Mouse (Mus musculus) right cerebral cortex, adult 2 months (tissue): ENCODE data around the gene March2.
A peak's percentile ranks its signal among the peaks of the same experiment; 100 is the strongest.
"Not testable (repeated sequence)": the region's sequence is repeated elsewhere in the genome, so short reads cannot be mapped to it uniquely, and the experiment has no call there.

Source experiments
- DNase-seq, 2 experiments: peaks; one replicate each; pipeline ENCODE4 v3.0.0; 2021 to 2022; ENCODE audit warnings: low spot score in 2 of 2

March2 gene

DNA sequence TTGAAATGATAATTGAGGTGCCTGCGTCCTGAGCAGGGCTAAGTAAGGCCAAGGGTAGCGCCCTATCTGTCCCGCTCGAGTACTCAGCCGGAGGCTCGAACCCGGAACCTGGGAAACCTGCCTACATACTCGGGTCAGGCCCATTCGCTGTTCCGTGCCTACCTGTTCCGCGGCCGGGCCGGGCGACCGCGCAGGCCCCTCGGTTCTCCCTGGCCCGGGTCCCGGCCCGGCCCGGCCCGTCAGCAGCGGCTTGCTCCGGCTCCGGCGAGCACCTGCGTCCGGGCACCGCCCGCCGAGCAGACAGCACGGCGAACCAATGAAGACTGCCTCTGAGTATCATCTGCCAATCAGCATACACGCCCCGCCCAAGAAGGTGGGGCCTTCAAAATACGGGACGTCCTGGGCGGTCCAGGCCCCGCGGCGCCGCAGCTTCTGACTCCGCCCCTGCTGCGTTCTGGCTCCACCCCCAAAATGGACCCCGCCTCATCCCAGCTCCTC, at the start of gene March2:
TSS of gene March2 (minus strand) at position 287 of the 498 bp plus-strand sequence.
- DNase-seq = peak; percentile 94 to 97

DNA sequence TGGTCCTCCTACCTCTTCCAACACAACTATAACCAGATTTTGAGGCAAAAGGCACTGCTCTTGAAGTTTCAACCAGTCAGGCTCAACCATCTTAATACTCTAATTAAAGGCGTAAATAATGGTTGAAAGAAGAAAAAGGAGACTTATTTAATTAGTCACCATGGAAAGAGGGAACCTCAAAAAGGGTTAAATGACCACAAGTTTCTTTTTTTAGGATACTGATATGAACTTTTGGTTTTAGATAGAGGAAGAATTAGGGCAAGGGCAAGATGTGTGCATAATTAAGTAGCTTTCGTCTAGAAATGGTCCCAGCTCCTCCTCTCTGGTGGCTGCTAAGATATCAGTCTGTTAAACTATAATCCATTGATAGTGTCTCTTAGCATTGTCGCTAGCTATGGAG, 47.9 kb upstream of the March2 start:
- DNase-seq = no peak

DNA sequence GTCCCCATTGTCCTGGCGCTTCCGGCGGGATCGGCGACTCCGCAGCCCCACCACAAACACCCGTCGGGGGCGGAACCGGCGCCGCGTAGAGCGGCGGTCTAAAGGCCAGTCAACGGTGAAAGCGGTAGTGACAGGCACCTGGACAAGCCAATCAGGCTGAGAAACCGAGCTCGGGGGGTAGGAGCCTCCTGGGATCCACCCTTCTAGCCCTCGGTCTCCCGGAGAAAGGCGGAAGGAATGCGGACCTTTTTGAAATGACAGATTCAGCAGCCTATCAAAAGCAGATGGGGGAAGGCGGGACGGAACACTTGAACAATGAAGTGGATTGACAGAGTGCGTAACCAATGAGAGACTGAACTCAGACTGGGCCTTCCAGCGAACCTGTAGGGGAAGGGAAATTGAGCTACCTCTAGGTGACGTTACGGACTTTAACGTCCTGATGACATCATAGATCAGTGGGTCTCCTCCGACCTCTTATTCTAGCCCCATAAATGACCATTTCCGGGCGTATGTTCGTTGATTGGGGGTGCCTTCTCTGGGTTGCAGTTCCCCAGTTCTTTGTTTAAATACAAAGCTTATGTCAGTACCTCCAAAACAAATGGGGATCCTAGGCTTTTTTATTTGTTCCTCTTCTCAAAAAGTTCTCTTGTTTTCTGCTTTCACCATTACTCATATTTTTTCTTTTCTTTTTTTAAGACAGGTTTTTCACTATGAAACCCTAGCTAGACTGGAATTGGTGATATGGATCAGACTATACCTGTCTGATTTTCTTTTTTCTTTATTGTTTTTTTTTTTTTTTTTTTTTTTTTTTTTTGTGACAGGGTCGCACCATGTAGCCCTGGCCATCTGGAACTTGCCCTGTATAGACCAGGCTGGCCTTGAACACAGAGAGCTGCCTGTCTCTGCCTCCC, 42.0 kb upstream of the March2 start, which contains the start of gene Rab11b:
TSS of gene Rab11b (minus strand) at position 276 of the 911 bp plus-strand sequence.
- DNase-seq = peak; percentile 100

DNA sequence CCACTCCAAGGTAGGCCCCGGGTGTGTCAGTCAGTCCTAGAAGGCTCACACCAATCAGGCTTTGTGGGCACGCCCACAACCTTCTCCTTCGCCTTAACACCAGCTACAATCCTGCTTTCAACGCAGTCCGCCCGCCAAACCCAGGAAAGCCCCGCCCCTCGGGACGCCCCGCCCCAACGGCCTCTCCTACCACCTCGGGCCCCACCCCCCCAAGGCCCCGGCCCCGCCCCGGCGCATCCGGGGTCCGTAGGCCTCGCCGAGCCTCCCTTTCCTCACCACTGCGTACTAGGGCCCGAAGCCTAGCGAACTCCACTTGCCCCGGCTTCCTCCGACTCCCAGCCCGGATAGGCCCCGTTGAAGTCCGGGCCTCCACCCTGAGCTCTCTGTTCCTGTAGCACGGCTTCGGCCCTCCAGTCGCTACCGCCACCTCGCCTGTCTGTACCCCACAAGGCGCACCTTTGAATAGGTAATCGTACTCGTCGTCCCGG, 41.3 kb upstream of the March2 start:
- peak; percentile 82 to 87 for DNase-seq

- DNase-seq = no peak
Measured at GRCm38 (mm10) chr17:33757231-33757630, 38.8 kb upstream of the March2 start.

DNA sequence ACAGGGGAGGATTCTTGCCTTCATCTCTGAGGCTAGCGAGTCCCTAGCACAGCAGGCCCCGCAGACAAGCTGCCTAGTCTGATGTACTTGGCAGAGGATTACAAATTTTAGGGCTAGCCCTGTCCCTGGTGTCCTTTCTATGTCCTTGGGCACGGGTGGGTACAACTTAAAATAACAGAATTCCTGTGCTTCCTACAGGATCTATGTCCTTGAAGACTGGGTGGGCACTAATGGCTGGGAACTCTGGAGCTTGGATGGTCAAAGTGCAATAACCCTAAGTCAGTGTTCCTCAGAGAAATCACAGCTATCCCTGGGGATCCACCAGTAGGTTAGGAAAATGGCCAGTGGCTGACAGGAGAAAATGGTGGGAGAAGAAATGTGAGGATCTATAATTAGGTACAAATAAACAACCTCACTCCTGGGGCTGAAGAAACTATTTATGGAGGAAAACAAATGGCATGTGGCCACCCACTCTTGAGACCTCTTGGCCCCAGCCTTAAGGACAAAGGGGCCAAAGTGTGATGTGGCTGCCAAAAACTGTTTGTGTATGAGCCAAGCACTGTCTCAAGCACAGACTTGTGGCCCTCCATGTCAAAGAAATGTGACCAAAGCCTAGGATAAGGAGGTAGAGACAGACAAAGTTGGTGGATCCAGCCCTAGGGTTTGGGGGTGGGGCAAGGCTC, 37.8 kb upstream of the March2 start:
- no peak for DNase-seq

GRCm38 (mm10) chr17:33755418-33756107, 37.1 kb upstream of the March2 start:
- DNase-seq = no peak

DNA sequence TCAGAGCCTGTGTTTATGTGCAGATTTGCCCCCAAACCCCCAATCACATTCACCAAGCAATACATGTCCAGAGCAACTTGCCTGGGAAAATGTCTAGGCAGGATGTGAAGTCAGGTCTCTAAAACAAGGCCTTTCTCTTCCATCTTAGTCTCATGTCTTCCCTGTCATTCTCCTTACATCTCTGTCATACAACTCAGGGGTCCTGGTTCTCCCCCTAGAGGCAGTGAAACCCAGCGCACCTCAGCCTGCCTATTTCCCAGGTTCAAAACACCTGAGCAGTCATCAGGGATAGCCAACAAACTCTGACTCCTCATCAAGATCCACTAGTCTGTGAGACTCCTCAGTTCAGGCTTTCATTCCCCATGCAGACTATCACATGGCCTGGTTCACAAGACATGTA, 36.2 kb upstream of the March2 start:
- DNase-seq = no peak

- DNase-seq = no peak
Measured at GRCm38 (mm10) chr17:33752297-33752696, 33.8 kb upstream of the March2 start.

DNA sequence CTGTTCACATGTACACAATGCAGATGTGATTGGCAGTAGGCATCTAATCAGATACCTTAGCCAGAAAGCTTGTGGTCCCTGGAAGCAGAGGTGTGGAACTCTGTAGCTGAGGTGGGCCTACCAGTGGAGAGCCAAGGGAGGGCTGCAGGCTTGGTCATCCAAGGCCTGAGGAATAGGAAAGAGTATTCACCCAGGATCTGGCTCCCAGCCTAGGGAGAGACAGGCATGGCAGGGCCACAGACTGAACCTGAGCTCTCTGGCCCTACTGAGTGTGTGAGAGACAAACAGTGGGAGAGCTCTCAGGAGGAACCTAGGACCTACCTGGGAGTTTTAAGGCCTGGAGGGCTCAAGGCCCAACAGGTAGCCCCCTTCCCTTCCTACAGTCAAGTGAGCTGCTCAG, 32.7 kb upstream of the March2 start:
- no peak for DNase-seq

GRCm38 (mm10) chr17:33749451-33749850, 31.0 kb upstream of the March2 start:
- DNase-seq = no peak

DNA sequence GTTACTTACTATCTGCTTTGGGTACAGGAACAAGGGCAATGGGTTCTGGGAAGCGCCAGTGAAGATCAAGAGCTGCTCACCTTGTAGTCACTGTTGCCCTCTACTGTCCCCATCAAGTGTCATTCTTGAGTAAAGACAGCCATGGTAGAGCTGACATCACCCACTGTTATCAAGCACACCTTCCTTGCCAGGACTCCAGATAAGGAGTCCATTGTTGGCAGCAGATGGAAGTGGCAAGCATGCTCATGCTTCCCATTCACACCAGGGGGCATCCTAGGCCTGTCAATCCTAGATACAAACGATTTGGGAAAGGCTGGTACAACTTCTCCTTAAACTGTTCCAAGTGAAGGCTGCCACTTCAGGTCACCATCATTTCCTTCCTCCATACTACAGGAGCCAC, 27.5 kb upstream of the March2 start:
- DNase-seq = peak in 1 of 2 experiments; percentile 32

DNA sequence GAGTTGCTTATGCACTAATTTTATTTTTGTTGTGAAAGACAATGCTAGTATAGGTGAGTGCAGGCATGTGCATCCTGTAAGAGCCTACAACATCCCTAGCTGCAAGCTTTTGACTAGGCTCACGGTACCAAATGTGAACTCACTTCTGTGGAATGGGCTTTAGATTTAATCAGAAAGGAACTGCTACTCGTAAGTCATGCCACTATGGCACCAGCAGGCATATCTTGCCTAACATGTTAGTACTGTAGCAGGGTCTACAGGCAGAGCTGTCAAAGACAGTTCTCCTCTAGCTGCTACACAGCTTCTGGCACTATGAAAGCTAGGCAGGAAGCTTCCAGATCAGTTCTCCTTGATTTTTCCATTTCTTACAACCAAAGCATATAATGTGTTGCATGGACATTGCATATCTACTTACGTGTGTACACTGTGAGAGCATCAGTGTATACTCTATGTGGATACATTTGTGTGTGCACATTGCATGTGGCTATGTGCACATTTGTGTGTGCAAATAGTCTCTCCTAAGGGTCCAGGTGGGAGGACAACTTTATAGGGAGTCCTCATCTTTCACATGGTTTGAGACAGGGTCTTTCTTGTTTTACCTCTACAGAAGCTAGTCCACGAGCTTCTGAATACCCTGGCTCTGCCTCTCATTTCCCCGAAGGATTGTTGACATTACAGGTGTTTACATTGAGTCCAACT, 26.4 kb upstream of the March2 start:
- no peak for DNase-seq

GRCm38 (mm10) chr17:33742420-33742819, 23.9 kb upstream of the March2 start:
- DNase-seq = no peak

DNA sequence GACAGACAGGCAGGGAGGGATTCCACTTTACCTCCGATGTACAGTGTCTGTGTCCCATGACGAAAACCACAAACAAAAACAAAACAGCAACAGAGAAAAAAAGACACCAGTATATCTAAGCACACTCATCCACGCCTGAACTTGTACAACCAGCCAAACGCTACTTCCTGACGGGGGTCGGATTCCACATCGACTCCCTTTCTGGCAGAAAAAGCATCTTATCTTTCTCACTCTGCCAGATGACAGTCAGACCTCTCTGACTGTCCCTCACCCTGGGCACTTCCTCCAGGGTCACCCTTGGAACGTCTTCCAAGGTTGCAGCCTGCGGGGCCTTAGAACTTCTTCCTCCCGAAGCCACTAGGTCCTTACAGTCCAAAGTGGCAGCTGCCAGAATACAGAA, 15.1 kb upstream of the March2 start:
- DNase-seq = not testable (repeated sequence)

- not testable (repeated sequence) for DNase-seq
Measured at GRCm38 (mm10) chr17:33732556-33733083, 14.2 kb upstream of the March2 start.

DNA sequence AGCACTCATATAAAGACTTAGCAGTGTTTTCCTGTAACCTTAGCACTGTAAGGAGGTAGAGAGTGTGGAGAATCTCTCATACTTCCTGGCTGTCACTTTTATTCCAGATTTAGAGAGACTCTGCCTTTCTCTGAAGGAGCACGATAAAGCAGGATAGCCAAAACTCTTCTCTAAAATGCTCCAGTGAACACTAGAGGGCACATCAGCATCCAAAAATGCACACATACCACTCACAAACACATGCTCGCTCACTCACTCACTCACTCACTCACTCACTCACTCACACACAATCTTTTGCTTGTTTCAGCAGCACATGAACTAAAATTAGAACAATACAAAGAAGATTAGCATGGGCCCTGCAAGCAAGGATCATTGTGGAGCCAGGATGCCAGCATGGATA, 10.7 kb upstream of the March2 start:
- DNase-seq = no peak

DNA sequence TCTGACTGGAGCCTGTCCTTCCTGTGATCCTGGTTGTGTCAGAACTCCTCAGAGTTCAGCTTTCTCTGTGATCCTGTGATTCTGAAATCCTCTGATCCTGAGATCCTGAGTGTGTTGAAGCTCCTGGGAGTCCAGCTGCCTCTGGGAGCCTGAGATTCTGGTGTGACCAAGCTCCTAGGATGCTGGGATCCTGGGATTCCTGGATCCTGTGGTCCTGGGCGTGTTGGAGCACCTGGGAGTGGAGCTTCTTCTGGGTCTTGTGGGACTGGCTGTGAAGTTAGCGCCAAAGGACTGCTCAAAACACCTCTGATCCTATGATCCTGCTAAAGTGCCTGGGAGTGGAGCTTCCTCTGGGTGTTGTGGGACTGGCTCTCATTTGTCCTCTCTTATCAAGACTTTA, 9.9 kb upstream of the March2 start:
- no peak for DNase-seq

GRCm38 (mm10) chr17:33719736-33720378, 1.4 kb upstream of the March2 start:
- peak; percentile 18 to 21 for DNase-seq

DNA sequence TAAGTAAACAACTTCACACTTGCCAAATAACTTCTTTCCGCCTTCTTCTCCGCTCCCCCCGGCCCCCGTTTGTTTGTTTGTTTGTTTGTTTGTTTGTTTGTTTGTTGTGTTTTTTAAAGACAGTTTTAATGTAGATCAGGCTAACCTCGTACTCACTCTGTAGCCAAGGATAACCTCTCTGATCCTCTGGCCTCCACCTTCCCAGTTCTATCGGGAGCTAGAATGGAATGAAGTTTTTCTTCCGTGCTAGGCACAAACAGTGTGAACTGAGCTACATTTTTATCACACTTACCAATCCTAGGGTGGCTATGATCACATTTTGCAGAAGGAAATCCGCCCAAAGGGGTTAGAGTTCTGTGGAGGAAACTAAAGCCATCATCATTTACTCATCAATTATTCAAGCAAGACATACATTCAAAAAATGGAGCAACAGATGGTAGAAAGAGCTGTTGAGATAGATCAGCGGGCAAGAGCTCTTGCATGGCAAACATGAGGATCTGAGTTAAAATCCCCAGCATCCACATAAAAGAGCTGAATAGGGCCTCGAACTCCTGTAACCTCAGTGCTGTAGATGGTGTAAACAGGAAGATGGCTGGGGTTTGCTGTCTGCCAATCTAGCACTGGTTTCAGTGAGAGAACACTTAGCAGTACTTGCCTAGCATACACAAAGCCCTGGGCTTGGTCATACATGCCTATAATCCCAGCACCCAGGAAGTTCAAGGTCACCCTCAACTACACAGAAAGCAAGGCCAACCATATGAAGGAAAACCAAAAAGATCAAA, 665 bp upstream of the March2 start:
- no peak for DNase-seq
